Mouse (Mus musculus) myocyte (in vitro differentiated cells): Measurements from ENCODE around the gene Pecam1.

Experiments
- CEBPB ChIP-seq: IDR thresholded peaks from 2 replicates; pipeline ENCODE4 v1.6.1; 2011; ENCODE audit warnings: mild to moderate bottlenecking, moderate library complexity; ENCODE audit not compliant: poor library complexity, insufficient read depth, severe bottlenecking
- MAX ChIP-seq: IDR thresholded peaks from one replicate; pipeline ENCODE4 v1.6.1; 2011; ENCODE audit warnings: low read depth, mild to moderate bottlenecking, control low read depth
- MYOD1 ChIP-seq, 3 experiments: IDR thresholded peaks; one replicate each; pipeline ENCODE4 v1.6.1; 2011; ENCODE audit warnings: control low read depth in 2 of 3, low read depth in 2 of 3, mild to moderate bottlenecking in 2 of 3, moderate library complexity in 1 of 3; ENCODE audit not compliant: insufficient read length in 2 of 3, control insufficient read depth in 1 of 3
- MYOG ChIP-seq, 3 experiments: IDR thresholded peaks; one replicate each; pipeline ENCODE4 v1.6.1; 2011; ENCODE audit warnings: control low read depth in 2 of 3, low read depth in 2 of 3, mild to moderate bottlenecking in 2 of 3; ENCODE audit not compliant: insufficient read length in 2 of 3, control insufficient read depth in 1 of 3, insufficient read depth in 1 of 3
- POLR2A ChIP-seq: IDR thresholded peaks from one replicate; pipeline ENCODE4 v1.6.1; 2011; ENCODE audit warnings: low read depth, mild to moderate bottlenecking, control low read depth, moderate library complexity; ENCODE audit not compliant: insufficient read length
- POLR2AphosphoS2 ChIP-seq: IDR thresholded peaks from one replicate; pipeline ENCODE4 v1.6.1; 2011; ENCODE audit warnings: low read depth, control low read depth; ENCODE audit not compliant: insufficient read length
- REST ChIP-seq: IDR thresholded peaks from one replicate; pipeline ENCODE4 v1.6.1; 2011; ENCODE audit warnings: mild to moderate bottlenecking, control low read depth, moderate library complexity; ENCODE audit not compliant: insufficient read depth, insufficient read length
- SRF ChIP-seq: IDR thresholded peaks from one replicate; pipeline ENCODE4 v1.6.1; 2011; ENCODE audit warnings: low read depth; ENCODE audit not compliant: control insufficient read depth, insufficient read length
- TCF3 ChIP-seq: IDR thresholded peaks from one replicate; pipeline ENCODE4 v1.6.1; 2011; ENCODE audit warnings: low read depth, control low read depth; ENCODE audit not compliant: insufficient read length
- USF1 ChIP-seq: IDR thresholded peaks from one replicate; pipeline ENCODE4 v1.6.1; 2011; ENCODE audit warnings: low read depth, mild to moderate bottlenecking, control low read depth, moderate library complexity

GRCm38 (mm10) chr11:106677331-106677730 is 73.1 kb downstream of the Pecam1 start:
- TF ChIP-seq MYOD1 (IDR thresholded peaks at IDR 0.05; ENCODE audit: control insufficient read depth in 1 of 3, insufficient read length in 2 of 3, low read depth in 2 of 3) (no peak), MAX (no peak), POLR2A (no peak), USF1 (no peak), MYOG (IDR thresholded peaks at IDR 0.05; ENCODE audit: control insufficient read depth in 1 of 3, insufficient read depth in 1 of 3, insufficient read length in 2 of 3, low read depth in 2 of 3) (no peak), CEBPB (no peak), POLR2AphosphoS2 (no peak), TCF3 (no peak), SRF (no peak), REST (no peak)
